Mouse (Mus musculus): ENCODE results near the gene Dgka.
"Not testable (repeated sequence)": the region's sequence is repeated elsewhere in the genome, so short reads cannot be mapped to it uniquely, and the experiment has no call there.

The Dgka gene

GRCm38 (mm10) chr10:128731992-128732391 is 12.7 kb downstream of the Dgka start:
- DNase-seq (ENCODE audit: low read depth), result no peak

GRCm38 (mm10) chr10:128731002-128731433 is 13.6 kb downstream of the Dgka start:
- DNase-seq (ENCODE audit: low read depth), result peak; percentile 72

- DNase-seq (ENCODE audit: low read depth), result no peak
Observed at GRCm38 (mm10) chr10:128728059-128728458, 16.6 kb downstream of the Dgka start.

- not testable (repeated sequence) for DNase-seq (ENCODE audit: low read depth)
Observed at GRCm38 (mm10) chr10:128725466-128725865, 19.2 kb downstream of the Dgka start.

- peak; percentile 81 for DNase-seq (ENCODE audit: low read depth)
Observed at GRCm38 (mm10) chr10:128715559-128716537, 28.8 kb downstream of the Dgka start.

- not testable (repeated sequence) for DNase-seq (ENCODE audit: low read depth)
Observed at GRCm38 (mm10) chr10:128711318-128711717, 33.3 kb downstream of the Dgka start.

- DNase-seq (ENCODE audit: low read depth), result no peak
Observed at GRCm38 (mm10) chr10:128705317-128705693, 39.4 kb downstream of the Dgka start.

GRCm38 (mm10) chr10:128704491-128705316 is 40.0 kb downstream of the Dgka start, which contains the start of gene Cdk2:
Gene Cdk2 (minus strand): TSS chr10:128705031.
- DNase-seq (ENCODE audit: low read depth), result peak; percentile 92

GRCm38 (mm10) chr10:128703895-128704294 is 40.8 kb downstream of the Dgka start, which contains the start of gene Pmel:
Gene Pmel (plus strand): TSS chr10:128704195.
- peak; percentile 13 for DNase-seq (ENCODE audit: low read depth)

GRCm38 (mm10) chr10:128702328-128703007 is 42.2 kb downstream of the Dgka start:
- DNase-seq (ENCODE audit: low read depth), result no peak

- no peak for DNase-seq (ENCODE audit: low read depth)
Observed at GRCm38 (mm10) chr10:128700712-128701111, 43.9 kb downstream of the Dgka start.

- no peak for DNase-seq (ENCODE audit: low read depth)
Observed at GRCm38 (mm10) chr10:128699611-128700010, 45.0 kb downstream of the Dgka start.

GRCm38 (mm10) chr10:128699006-128699405 is 45.6 kb downstream of the Dgka start:
- DNase-seq (ENCODE audit: low read depth), result no peak

GRCm38 (mm10) chr10:128697072-128697725 is 47.5 kb downstream of the Dgka start:
- DNase-seq (ENCODE audit: low read depth), result no peak

GRCm38 (mm10) chr10:128695992-128696807 is 48.5 kb downstream of the Dgka start, which contains the start of gene Rab5b:
Gene Rab5b (minus strand): TSS chr10:128696264.
- DNase-seq (ENCODE audit: low read depth), result peak; percentile 100

GRCm38 (mm10) chr10:128695411-128695991 is 49.2 kb downstream of the Dgka start:
- peak; percentile 42 for DNase-seq (ENCODE audit: low read depth)

GRCm38 (mm10) chr10:128674469-128675008 is 70.1 kb downstream of the Dgka start:
- DNase-seq (ENCODE audit: low read depth), result peak; percentile 72

- peak; percentile 79 for DNase-seq (ENCODE audit: low read depth)
Observed at GRCm38 (mm10) chr10:128673763-128674468, 70.7 kb downstream of the Dgka start, which contains the start of gene Suox. Gene Suox (minus strand): TSS chr10:128674073.

- DNase-seq (ENCODE audit: low read depth), result no peak
Observed at GRCm38 (mm10) chr10:128671148-128671547, 73.5 kb downstream of the Dgka start.

Measured in 416B (cell line).